9 mouse cellular contexts compared by ENCODE assay signal in genomic region chr13:60047791-60048730, GRCm38 (mm10).
DNase-seq lines count a peak whose midpoint lies in the region; ATAC-seq and TF ChIP-seq lines count a peak whose summit lies in the region.
"Had no signal": no experiment of that assay in that cellular context is flagged by ENCODE, and none has a peak within 500 bp of the region (broad histone marks: within the 10 kb centered on the region; RNA-seq: fewer than 3 reads in every experiment).

No protein-coding gene starts in this region.

- ATAC-seq in lung, postnatal 0 days = no peak

- H3K4me2 ChIP-seq in lung, postnatal 0 days (replicated peaks; ENCODE audit: low read depth, low read length) = no peak overlapping the region

- H3K4me1 ChIP-seq in lung, postnatal 0 days (ENCODE audit: insufficient read depth, low read depth, low read length) = no peaks in the 10 kb centered on the region

- H3K9ac ChIP-seq in lung, postnatal 0 days (replicated peaks; ENCODE audit: low read depth) = no peak overlapping the region

- H3K36me3 ChIP-seq in lung, postnatal 0 days (ENCODE audit: insufficient read depth, low read length) = no peaks in the 10 kb centered on the region

- H3K27ac ChIP-seq in lung, postnatal 0 days (ENCODE audit: low read length) = no peak overlapping the region

- 46% methylated on average over 8 of the region's 9 CpGs for WGBS in lung, postnatal 0 days

- TF ChIP-seq CTCF in lung, postnatal 0 days (IDR thresholded peaks at IDR 0.05) = no peak

- peak; percentile 34 to 73 for DNase-seq in frontal cortex, adult 2 months (ENCODE audit: extremely low spot score in 1 of 2, low spot score in 1 of 2)
- no peak for DNase-seq in frontal cortex, postnatal 14 days (ENCODE audit: low spot score in 2 of 2)
- peak; percentile 27 for DNase-seq in lung, postnatal 0 days (ENCODE audit: low spot score)
- DNase-seq in lung, postnatal 36 days = no peak
- peak; percentile 22 to 43 for DNase-seq in heart, postnatal 14 days
- peak; percentile 20 for DNase-seq in right cerebral cortex, postnatal 4 days
- DNase-seq in adrenal gland, postnatal 25 days = no peak
- DNase-seq in T-cell, adult 2 months (ENCODE audit: low spot score) = no peak

- no peaks in the 10 kb centered on the region for H3K27me3 ChIP-seq in lung, postnatal 0 days (replicated peaks; ENCODE audit: insufficient read depth, low read length)
- H3K27me3 ChIP-seq: CH12.LX had no signal

- intact Hi-C loops in heart, postnatal 14 days (cut with DNase I) = no loop called here

- no peaks in the 10 kb centered on the region for H3K9me3 ChIP-seq in lung, postnatal 0 days (ENCODE audit: low read length)

- no peak overlapping the region for H3K4me3 ChIP-seq in lung, postnatal 0 days (ENCODE audit: low read depth, low read length)

- TF ChIP-seq EP300 in lung, postnatal 0 days (IDR thresholded peaks at IDR 0.05) = no peak

Comparison
In these comparisons a context has a peak if more than half of its experiments do, and no peak if none do; other contexts are left out.
1. DNase-seq: peak in frontal cortex, adult 2 months (2 of 2), lung, postnatal 0 days (single experiment), heart, postnatal 14 days (2 of 2) and right cerebral cortex, postnatal 4 days (single experiment); none in frontal cortex, postnatal 14 days (0 of 2), lung, postnatal 36 days (single experiment), adrenal gland, postnatal 25 days (single experiment) and T-cell, adult 2 months (single experiment).